Mouse (Mus musculus) layer of hippocampus, adult 2 months (tissue): ENCODE measurements around the gene Mrpl9. TPM values are rescaled to one million over a fixed set of nuclear protein-coding genes. Genes with fewer than 3 reads are reported as not detected.

Experiments
- DNase-seq, 2 experiments: peaks; one replicate each; pipeline ENCODE4 v3.0.0; 2022; ENCODE audit warnings: low spot score in 2 of 2
- H3K27ac ChIP-seq: fragments of 200-600 bp; 2 replicates; pipeline ENCODE4 v1.8.1; 2022
- H3K4me3 ChIP-seq: fragments of 200-600 bp; 2 replicates; pipeline ENCODE4 v1.8.1; 2022; ENCODE audit warnings: mild to moderate bottlenecking
- CTCF ChIP-seq: fragments of 200-600 bp; conservative IDR thresholded peaks from 2 replicates; pipeline ENCODE4 v1.8.1; 2022; ENCODE audit warnings: antibody characterized with exemption, mild to moderate bottlenecking, moderate library complexity
- long read RNA-seq, 2 experiments: library from polyadenylated mRNA; stranded (forward); transcript quantifications; one replicate each; pipeline ENCODE4 v2.0.0; 2021; ENCODE audit warnings: borderline mapping rate in 2 of 2
- total RNA-seq, 2 experiments: library from RNA; stranded (reverse); gene quantifications; 2 replicates each; pipeline ENCODE4 v1.2.3; 2021

Mrpl9 gene
- 10 to 100 TPM; 41.3 to 44.4 TPM for total RNA-seq
- long read RNA-seq, experiment 1, transcript Mrpl9-201 (7 exons, 1,612 nt) = major isoform, 18 of 31 reads
- long read RNA-seq, experiment 1, partial matches to known transcripts = 11 of 31 reads
- long read RNA-seq, experiment 1, other reads (novel, unspliced or antisense) = 2 of 31 reads
- long read RNA-seq, experiment 2, transcript Mrpl9-201 (7 exons, 1,612 nt) = major isoform, 21 of 27 reads
- long read RNA-seq, experiment 2, partial matches to known transcripts = 5 of 27 reads
- long read RNA-seq, experiment 2, other reads (novel, unspliced or antisense) = 1 of 27 reads

GRCm38 (mm10) chr3:94442951-94443596 lies at the start of gene Mrpl9:
Gene Mrpl9, plus strand, starts transcription at chr3:94443318.
- peak within 1 kb of the TSS; percentile 92 for H3K27ac ChIP-seq
- H3K4me3 ChIP-seq = peak within 1 kb of the TSS; percentile 87
- TF ChIP-seq CTCF = no peak
- DNase-seq = peak; percentile 91 to 97

DNA sequence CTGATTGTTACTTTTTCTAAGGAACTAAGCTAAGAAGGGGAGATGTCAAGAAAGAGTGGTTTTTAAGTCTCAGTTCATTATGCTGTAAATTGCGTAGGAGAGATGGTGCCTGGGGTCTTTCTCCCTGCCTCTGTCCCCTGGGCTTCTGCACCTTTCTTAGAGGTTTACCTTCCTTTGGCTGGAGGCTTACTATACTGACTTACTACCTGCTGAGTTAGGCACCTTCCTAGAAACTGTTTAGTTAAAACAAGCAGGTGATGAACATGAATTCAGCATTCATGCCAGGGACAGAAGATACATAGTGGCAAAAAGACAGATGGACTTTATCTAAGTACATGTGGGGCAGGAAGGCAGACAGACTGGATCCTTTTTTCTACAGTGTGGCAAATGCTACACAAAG lies 46.8 kb upstream of the Mrpl9 start:
- TF ChIP-seq CTCF = no peak
- H3K4me3 ChIP-seq = no peak overlapping the region
- no peak for DNase-seq
- no peak overlapping the region for H3K27ac ChIP-seq

DNA sequence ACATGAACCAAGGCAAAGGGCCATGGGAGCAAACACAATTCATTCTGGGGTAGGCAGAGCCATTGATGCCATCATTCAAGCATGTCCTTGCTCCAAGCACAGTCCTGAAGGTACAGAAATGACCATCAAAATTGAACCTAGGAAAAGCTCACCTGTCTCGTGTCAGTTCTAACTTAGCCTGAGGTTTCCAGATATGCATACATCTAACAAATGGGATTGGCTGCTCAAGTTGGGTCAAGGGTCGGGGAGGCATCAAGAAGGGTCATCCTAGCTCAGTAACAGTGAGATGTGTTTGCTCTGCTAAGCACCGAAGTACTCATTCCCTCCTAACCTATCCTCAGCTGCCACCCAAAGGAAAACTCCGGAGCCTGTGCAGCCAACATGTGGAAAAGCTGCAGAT lies 46.3 kb upstream of the Mrpl9 start:
- no peak overlapping the region for H3K4me3 ChIP-seq
- DNase-seq = no peak
- no peak overlapping the region for H3K27ac ChIP-seq
- no peak for TF ChIP-seq CTCF

DNA sequence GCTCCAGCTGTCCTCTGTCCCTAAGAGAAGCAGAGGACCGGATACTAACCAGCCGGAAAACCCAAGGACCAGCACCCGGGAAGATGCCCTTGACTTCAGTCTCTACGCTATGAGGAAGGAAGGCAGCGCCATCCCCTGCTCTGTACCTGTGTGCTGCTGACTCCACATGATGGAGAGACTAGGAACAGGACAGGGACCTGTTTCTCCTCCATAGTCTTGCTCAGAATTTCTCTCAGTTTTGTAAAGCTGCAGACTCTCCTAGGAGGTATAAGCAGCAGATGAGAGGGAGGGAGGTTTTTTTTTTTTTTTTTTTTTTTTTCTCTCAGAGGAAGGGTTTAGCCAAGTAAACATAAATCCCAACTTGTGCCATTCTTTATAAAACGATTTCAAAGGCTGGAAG lies 44.9 kb upstream of the Mrpl9 start, which contains the start of gene Lingo4:
Lingo4 (plus strand) TSS at position 301 of the 400 bp plus-strand sequence.
- TF ChIP-seq CTCF = no peak
- Histone ChIP-seq H3K27ac (0 out of 2 replicates have a peak within 1 kb of the TSS, but pooled peaks have one; percentile 28), H3K4me3 (peak within 1 kb of the TSS; percentile 50)
- DNase-seq = no peak

DNA sequence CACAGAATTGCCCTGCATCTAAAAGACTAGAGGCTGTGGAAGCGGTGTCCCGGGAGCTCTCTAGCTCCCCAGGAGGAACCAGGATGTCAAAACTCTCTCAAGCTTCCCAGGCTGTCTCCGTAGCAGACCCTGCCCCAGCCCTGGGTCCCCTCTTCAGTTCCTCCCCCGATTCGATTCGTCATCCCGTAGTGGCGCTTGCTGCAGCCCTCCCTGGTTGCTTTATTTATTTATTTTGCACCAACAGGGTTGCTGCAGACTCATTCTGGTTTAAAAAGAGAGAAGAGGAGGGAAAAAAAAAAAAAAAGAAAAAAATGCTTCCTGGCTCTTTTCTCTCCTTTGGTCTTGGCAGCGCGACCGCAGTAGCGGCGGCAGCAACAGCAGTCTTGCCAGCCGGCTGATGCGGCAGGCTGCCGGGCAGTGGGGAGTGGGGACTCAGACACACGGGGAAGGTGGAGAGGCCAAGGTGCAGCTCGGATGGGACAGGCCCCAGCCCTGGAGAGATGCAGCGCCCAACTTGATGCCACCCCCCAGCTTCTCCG lies 44.1 kb upstream of the Mrpl9 start:
- DNase-seq = peak in 1 of 2 experiments; percentile 20
- 0 out of 2 replicates have a peak overlapping the region, but pooled peaks have one; percentile 28 for H3K27ac ChIP-seq
- peak; percentile 63 for TF ChIP-seq CTCF
- H3K4me3 ChIP-seq = peak overlapping the region; percentile 50

GRCm38 (mm10) chr3:94399663-94400310 lies 43.3 kb upstream of the Mrpl9 start:
- Histone ChIP-seq H3K4me3 (no peak overlapping the region; the same call in 1 of the 2 replicates), H3K27ac (no peak overlapping the region)
- DNase-seq = no peak
- no peak for TF ChIP-seq CTCF

DNA sequence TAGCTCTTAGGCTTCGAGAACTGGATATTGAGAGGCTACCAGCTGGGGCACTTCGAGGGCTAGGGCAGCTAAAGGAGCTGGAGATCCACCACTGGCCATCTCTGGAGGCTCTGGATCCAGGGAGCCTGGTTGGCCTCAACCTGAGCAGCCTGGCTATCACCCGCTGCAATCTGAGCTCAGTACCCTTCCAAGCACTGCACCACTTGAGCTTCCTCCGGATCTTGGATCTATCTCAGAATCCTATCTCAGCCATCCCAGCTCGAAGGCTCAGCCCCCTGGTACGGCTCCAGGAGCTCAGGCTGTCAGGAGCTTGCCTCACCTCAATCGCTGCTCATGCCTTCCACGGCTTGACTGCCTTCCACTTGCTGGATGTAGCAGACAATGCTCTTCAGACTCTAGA lies 40.7 kb upstream of the Mrpl9 start:
- Histone ChIP-seq H3K27ac (no peak overlapping the region), H3K4me3 (no peak overlapping the region)
- no peak for DNase-seq
- no peak for TF ChIP-seq CTCF

GRCm38 (mm10) chr3:94404366-94405054 lies 38.6 kb upstream of the Mrpl9 start:
- no peak for TF ChIP-seq CTCF
- Histone ChIP-seq H3K27ac (no peak overlapping the region), H3K4me3 (no peak overlapping the region)
- no peak for DNase-seq

DNA sequence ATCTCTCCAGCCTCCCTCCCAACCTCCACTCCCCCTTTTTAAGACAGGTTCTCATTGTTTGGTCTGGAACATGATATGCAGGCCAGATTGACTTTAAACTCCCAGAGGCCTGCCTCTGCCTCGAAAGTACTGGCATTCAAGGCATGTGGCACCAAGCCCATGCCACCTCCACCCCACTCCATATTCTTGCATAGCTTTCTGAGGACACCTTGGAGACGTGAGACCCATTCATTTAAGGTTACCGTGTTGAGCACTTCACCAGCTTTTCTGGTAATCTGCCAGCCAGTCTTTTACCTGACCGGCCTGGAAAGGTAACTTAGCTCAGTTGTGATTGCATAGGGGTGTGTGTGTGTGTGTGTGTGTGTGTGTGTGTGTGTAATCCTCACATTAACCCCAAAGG lies 37.6 kb upstream of the Mrpl9 start:
- no peak overlapping the region for H3K4me3 ChIP-seq
- no peak for TF ChIP-seq CTCF
- DNase-seq = no peak
- H3K27ac ChIP-seq = no peak overlapping the region

DNA sequence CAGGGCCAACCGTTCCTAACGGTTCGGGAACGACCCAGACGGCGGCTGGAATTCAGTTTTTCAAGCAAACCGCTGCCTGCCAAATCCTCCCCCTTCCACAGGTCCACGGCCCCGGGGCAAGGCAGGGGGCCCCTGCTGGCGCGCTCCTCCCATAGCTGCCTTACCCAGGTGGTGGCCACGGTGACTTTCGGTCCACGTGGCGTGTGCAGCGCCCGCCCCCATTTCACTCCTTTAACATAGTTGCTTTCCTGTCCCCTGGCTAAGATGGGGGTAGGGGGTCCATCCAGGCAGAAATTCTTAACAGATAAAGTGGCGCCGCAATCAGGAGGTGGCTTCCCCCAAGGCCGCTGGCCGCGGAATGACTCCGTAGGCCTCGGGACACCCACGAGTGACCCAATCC lies 30.6 kb upstream of the Mrpl9 start:
- DNase-seq = no peak
- Histone ChIP-seq H3K27ac (peak overlapping the region; percentile 90), H3K4me3 (peak overlapping the region; percentile 81)
- no peak for TF ChIP-seq CTCF

DNA sequence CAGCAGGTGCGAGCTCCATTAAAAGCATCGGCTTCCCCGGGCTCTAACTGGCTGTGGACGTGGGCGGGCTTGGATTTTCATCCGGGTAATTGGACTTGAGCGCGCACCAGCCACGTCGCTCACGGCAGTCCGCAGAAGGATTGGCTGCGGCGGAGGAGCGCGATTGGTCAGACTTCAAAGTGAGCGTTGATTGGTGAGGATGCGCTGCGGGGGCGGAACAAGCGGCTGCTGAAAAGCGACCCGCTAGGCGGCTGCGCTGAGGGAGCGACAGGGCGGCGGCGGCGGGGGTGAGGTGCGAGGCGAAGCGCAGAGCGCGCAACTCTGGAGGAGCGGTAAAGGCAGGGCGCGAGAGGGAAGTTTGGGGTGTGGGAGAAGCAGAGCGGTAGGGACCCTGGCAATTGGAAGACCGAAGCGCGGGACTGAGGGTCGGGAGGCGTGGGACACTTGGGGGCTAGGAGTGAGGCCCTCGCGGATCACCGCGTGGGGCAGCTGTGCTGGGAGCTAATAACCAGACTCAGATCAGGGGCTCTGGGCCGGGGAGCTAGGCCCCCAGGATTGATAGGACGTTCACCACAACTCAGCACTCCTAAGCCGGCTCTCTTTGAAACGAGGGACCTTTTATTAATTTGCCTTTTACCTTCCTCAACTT lies 30.0 kb upstream of the Mrpl9 start, which contains the start of gene Tdrkh:
Tdrkh (plus strand) TSS at position 243 of the 649 bp plus-strand sequence.
- peak; percentile 97 to 99 for DNase-seq
- Histone ChIP-seq H3K4me3 (peak within 1 kb of the TSS; percentile 81), H3K27ac (peak within 1 kb of the TSS; percentile 90)
- peak; percentile 57 for TF ChIP-seq CTCF

GRCm38 (mm10) chr3:94430980-94431379 lies 12.1 kb upstream of the Mrpl9 start:
- no peak for TF ChIP-seq CTCF
- Histone ChIP-seq H3K4me3 (no peak overlapping the region), H3K27ac (no peak overlapping the region)
- no peak for DNase-seq
